Mouse (Mus musculus) lung, postnatal 36 days (tissue): ENCODE measurements around the gene Itpr2.
A peak's percentile ranks its signal among the peaks of the same experiment; 100 is the strongest.

Experiments
- DNase-seq: peaks from one replicate; pipeline ENCODE4 v3.0.0; 2022; ENCODE audit warnings: mixed read lengths

Itpr2 gene

DNA sequence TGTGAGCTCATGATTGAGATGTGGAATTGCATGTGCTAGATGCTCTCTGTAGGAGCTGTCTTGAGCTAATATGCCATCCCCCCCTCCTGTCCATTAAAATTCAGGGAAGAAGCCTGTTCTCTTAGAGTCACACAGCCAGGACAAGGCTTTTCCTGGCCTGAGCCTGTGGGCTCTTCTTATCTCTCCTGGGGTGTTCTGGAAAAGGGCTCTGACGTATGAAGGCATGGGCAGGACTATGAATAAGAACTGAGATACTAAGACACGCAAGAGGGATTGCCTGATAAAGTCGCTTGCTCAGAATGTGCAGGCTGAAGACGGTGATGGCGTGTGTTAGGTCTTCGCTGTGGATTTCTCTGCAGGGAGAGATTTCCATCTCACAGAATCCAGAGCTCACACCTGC lies 361.9 kb downstream of the Itpr2 start:
- no peak for DNase-seq

DNA sequence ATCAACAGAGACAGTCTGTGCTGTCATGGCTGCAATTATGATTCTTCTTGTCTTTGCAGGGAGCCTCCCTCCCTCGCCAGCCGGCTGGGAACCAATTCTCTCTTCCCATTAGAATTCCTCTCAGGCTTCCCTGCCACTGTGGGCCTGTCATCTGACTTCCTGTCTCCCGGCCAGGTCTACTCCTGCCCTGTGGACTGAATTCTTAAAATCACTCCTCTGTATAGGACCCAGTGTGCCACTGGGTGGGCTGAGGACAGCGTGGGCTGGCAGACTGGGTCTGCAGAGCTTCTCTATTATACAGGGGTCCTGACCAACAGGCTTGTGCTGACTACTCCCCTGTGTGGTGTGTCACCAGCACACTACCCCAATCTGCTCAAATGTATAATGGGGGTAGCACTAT lies 365.4 kb downstream of the Itpr2 start:
- DNase-seq, result no peak

DNA sequence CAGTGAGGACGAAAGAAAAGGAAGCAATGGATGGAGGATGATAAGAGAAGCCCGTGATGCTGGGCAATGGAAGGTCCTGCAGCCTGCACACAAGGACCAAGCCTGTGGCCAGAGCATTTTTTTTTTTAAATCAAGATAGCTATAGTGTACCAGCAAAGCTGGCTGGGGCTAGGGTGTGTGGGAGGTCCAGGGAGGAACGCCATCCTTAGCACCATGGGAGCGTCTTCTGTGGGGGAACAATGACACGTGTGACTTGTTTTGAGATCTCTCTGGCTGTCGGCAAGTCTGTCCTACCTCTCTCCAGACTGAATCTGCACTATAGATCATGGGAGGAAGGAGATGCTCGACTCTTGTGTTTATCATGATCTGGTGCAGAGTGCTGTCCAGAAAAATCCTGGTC lies 365.8 kb downstream of the Itpr2 start:
- no peak for DNase-seq

DNA sequence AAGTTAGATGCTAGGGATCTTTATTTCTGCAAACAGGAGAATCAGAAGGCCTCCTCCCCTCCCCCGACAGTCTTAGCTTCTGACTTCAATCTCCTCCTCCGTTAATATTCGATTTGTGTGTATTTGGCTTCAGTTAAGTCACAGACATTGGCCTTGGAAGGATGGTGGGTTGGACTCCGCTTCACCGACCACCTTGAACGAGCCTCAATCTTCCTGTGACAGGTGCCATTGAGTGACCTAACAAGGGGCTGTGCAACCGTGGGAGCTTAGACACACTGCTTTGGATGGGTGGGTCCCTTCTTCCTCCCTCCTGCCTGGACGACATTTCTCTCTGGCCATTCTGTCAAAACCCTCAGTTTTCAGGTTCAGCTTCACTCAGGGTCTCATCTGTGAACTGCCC lies 366.7 kb downstream of the Itpr2 start:
- DNase-seq, result no peak

DNA sequence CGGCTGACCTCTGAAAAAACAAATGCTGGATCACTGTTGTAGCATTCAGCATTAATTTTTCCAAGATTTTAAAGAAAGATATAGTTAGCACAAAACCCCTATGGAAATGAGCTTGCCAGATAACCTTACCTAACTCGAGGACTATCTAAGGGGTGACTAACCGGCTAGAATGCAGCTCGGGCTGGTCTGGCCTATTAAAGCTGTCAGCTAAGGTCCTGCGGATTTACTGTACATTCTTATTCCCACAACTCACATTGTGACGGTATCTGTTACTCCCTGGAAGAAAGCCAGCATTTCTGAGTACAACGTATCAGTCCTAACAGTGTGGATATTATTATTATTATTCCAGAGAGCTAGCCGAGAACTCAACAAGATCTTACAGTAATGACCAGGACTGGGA lies 368.1 kb downstream of the Itpr2 start:
- no peak for DNase-seq

DNA sequence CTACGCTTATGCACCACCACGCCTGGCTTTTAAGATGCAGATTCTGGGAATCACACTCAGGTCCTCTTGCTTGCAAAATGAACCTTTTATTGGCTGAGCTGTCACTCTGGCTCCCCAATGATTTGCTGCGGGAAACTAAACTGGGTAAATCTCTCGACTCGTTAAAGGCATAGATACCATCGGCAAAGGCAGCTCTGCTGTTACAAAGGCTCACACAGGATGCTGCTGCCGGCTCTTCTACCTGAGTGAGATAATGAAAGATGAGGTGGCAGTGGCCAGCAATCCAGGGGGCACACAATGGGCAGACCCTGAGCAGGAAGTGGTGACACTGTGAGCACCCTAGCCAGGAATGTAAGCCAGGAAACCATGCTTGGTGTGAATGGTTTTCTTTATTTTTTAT lies 373.0 kb downstream of the Itpr2 start:
- DNase-seq, result no peak

DNA sequence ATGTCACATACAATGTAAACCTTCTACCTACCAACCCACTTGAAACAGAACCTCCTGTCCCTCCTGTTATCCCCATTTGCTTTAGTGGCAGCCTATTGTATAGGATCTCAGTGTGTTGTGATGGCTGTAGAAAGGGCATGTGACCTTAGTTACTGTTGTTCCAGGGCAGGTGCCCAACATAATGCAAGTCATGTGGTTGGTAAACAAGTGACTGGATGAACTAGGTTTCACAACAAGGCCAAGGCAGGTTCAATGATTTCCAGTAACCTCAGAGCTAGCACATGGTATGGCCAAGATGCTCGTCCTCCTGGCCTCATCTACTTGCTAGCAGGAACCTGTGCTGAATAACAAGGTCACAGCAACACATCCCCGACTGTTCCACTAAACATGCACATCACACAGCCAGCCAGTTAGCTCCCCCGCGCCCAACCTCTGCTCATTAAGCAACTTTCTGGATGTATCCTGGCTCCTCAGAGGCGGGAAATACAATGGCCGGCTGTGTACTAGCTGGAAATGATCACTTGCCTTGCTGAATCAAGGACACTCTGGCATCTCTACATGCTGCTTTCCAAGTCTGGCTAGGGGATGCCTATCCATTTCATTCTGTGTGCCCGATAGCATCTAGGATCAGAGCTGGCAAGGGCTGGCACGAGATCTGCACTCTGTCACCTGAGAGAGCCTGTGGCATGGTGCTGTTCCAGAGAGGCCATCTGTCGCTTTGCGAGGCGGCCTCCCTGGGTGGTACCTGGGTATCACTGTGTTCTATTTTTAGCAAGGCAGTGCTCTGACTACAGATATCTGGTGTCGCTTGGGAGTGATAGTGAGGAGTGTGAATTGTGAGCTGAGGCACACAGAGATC lies 375.0 kb downstream of the Itpr2 start:
- peak; percentile 23 for DNase-seq

DNA sequence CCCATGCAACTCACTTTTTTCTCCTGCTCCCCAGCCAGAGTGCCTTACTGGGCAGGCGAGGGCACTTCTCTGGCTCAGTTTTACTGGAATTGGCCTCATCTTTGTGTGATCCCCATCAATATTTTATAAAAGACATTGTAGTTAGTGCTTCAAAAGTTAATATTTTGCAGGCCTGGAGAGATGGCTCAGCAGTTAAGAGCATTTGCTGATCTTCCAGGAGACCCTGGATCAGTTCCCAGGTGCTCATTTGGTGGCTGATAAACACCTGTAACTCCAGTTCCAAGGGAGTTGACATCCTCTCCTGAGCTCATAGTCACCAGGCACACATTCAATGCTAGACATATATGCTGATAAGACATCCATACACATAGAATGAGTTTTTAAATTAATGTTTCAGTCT lies 376.4 kb downstream of the Itpr2 start:
- DNase-seq, result no peak

GRCm38 (mm10) chr6:146124479-146124878 lies 377.5 kb downstream of the Itpr2 start:
- DNase-seq, result peak; percentile 38

- DNase-seq, result no peak
Observed at GRCm38 (mm10) chr6:146123656-146124055, 378.4 kb downstream of the Itpr2 start.

DNA sequence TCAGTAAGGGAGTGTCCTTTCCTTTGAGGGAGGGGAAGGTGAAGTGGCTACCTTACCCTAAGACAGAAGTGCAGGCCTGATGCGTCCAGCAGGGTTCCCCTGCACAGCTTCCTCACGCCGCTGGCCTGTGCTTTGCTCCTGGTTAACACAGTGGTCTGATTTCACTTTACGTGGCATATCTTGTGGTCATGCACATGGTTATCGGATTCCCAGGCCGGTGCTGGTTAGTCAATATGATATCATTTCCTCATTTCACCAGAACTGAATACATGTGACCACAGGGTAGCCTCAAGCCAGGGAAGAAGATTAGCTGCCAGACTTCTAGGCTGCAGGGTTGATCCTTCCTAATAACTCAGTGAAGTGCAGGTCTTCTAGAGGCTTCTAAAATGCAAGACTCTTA lies 381.9 kb downstream of the Itpr2 start:
- peak; percentile 48 for DNase-seq

- no peak for DNase-seq
Observed at GRCm38 (mm10) chr6:146114731-146115302, 387.2 kb downstream of the Itpr2 start.

GRCm38 (mm10) chr6:146114071-146114470 lies 388.0 kb downstream of the Itpr2 start:
- DNase-seq, result no peak

- DNase-seq, result peak; percentile 61
Observed at GRCm38 (mm10) chr6:146113085-146113484, 388.9 kb downstream of the Itpr2 start.

DNA sequence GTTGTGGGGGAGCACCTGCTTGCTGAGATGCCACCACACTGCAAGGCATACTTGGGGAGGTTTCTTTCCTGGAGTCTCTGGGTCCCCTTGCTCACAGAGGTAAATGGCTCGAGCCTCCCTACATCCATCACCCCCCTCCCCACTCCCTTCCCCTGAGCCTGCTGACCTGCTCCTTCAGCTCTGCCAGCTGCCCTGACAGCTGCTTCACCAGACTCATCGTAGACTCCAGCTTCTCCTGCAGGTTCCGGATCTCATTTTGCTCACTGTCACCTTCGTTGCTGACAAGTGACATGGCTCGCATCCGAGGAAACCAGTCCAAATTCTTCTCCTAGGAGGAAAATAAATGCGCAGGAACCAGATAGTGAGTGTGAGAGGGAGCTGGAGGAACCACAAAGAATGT lies 389.8 kb downstream of the Itpr2 start:
- DNase-seq, result no peak

DNA sequence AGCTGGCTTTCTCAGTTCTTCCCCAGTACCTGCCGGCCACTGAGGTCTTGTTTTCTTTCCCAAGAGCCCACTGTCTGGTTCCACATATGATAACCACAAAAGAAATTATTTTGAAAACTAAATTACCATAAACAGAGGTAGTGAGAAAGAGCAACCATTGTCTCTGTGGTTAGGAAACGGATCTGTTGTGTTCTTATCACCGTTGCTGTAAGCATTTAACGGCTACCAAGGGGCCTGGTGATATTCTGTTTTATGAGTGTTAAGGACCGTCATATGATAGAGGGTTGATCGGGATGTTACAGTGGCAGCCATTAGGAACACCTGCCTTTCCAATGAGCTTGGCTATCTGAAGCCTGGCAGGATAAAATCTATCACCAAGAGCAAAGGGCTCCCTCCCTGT lies 390.2 kb downstream of the Itpr2 start:
- DNase-seq, result no peak

GRCm38 (mm10) chr6:146110832-146111741 lies 390.9 kb downstream of the Itpr2 start:
- DNase-seq, result no peak

- DNase-seq, result no peak
Observed at GRCm38 (mm10) chr6:146110425-146110824, 391.6 kb downstream of the Itpr2 start.

DNA sequence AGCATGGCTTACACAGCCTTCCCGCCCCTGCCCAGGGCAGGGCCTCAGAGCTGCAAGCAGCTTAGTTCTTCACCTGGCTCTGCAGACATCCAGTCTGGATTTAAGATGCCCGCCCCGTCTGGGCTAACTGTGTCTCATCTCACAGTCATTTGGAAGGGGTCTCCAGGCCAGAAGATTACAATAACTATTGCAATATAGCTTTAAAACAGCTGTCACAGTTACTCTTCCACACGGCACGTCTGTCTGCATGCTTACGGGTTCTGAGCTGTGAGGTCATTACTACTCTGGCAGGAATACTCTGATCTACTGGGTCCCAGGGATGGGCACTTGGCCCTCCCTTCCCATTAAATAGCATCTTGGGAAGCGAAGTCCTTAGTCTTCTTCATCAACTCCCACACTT lies 393.3 kb downstream of the Itpr2 start:
- DNase-seq, result no peak

DNA sequence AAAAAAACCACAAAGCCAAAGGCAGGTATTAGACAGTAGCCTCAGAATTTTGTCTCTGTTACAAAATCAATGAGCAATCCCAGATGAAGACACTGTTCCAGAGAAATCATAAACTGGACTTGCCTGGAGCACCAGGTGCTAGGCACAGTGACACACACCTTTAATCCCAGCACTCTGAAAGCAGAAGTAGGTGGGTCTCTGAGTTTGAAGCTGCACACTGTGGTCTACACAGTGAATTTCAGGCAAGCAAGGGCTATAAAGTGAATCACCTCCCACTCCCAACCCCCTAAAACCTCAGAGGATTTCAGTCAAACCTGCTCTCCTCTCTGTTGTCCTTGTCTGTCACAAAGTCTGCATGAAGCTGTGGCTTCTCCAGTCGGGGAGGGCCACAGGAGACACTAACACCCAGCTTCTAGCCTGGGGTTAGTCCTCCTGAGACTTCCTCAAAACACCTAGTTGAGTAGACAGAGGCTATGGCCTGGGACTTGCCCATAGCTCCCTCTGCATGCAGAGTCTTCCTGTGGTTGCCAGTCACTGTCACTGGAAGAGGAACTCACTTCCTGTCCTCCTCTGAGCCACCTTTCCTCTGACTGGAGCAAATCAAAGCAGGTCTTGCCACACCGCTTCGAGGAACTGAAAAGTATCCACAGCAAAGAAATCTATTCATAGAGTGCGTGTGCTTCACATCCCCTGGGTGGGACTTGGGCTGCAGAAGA lies 394.7 kb downstream of the Itpr2 start:
- DNase-seq, result peak; percentile 43

DNA sequence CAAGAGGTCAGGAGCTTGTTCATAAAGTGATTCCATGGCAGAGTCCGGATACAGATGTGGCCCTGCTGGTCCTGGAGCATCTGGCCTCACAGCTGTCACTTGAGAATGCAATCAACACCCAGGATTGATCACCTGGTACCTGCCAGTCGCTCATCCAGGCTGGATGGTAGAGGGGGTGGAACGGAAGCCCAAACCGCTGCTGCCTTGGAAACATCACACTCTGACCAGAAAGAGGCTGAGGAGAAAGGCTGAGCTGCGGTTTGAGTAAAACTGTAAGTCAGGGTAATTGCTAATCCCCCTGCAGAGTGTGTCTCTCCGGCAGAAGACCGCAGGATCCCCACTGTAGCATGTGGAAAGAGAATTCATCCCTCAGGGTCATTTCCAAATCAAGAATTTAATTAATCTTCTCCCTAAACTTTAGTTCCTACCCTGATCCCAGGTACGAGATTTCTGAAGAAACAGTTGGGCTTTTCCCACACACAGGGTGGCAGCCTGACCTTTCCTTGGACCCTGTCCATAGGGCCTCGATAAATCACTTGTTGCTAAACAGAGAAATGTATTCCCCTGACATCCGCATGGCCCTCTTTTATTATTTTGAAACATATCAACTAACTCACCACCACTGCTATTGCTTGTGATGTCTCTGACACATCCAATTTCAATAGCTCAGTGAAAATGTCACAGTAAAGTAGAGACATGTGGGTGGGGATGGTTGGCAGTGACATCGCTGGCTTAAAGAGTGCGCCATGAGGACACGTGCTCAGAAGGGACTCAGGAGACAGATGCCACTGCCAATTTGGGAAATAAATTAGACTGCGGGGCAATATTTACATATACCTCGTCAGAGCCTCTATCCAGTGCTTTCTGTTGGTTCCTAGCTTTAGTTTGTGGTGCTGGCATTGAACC lies 418.7 kb downstream of the Itpr2 start:
- DNase-seq, result no peak

GRCm38 (mm10) chr6:146082476-146082875 lies 419.5 kb downstream of the Itpr2 start:
- DNase-seq, result no peak
